In genomic region chr2:80158784-80159183, GRCm38 (mm10) we compare ENCODE assay signal across 32 mouse cellular contexts. TPM values are rescaled to one million over a fixed set of nuclear protein-coding genes. Genes with fewer than 3 reads are reported as not detected.
DNase-seq lines count a peak whose midpoint lies in the region; ATAC-seq and TF ChIP-seq lines count a peak whose summit lies in the region.
"Had no signal": no experiment of that assay in that cellular context is flagged by ENCODE, and none has a peak within 500 bp of the region (broad histone marks: within the 10 kb centered on the region; RNA-seq: fewer than 3 reads in every experiment).

No protein-coding gene starts in this region.

- no peaks in the 10 kb centered on the region for H3K36me3 ChIP-seq in liver, postnatal 0 days (replicated peaks; ENCODE audit: insufficient read depth, low read length)
- H3K36me3 ChIP-seq in intestine, embryonic 15.5 days: no peaks in the 10 kb centered on the region
- H3K36me3 ChIP-seq: embryonic facial prominence, embryonic 12.5 days; forebrain, embryonic 10.5 days; heart, embryonic 12.5 days; hindbrain, embryonic 10.5 days; hindbrain, embryonic 15.5 days; kidney, embryonic 15.5 days; limb, embryonic 13.5 days; liver, embryonic 15.5 days; midbrain, embryonic 10.5 days; midbrain, embryonic 15.5 days; neural tube, embryonic 12.5 days; stomach, embryonic 15.5 days had no signal

- ATAC-seq in liver, postnatal 0 days: peak; percentile 72
- ATAC-seq in granulocyte monocyte progenitor cell, adult 5-6 weeks (replicated peaks; ENCODE audit: poor library complexity, severe bottlenecking): peak; percentile 100
- ATAC-seq in neutrophil, adult 5-6 weeks (ENCODE audit: extremely low read depth, insufficient number of reproducible peaks, low FRiP score, poor library complexity, severe bottlenecking): peak; percentile 94
- ATAC-seq in intestine, embryonic 15.5 days: no peak
- ATAC-seq: CD4-positive, CD25-positive, alpha-beta regulatory T cell, adult 4 months; forebrain, embryonic 16.5 days; inflammation-experienced regulatory T-cells, adult 6 months; midbrain, embryonic 15.5 days had no signal

- no peaks in the 10 kb centered on the region for H3K27me3 ChIP-seq in liver, postnatal 0 days (ENCODE audit: insufficient read depth, low read length)
- no peaks in the 10 kb centered on the region for H3K27me3 ChIP-seq in intestine, embryonic 15.5 days (replicated peaks)
- H3K27me3 ChIP-seq: embryonic facial prominence, embryonic 12.5 days; heart, embryonic 12.5 days; hindbrain, embryonic 15.5 days; kidney, embryonic 15.5 days; limb, embryonic 13.5 days; liver, embryonic 15.5 days; midbrain, embryonic 15.5 days; neural tube, embryonic 12.5 days; stomach, embryonic 15.5 days had no signal

- H3K9me3 ChIP-seq in liver, postnatal 0 days (ENCODE audit: low read length): no peaks in the 10 kb centered on the region
- no peaks in the 10 kb centered on the region for H3K9me3 ChIP-seq in intestine, embryonic 15.5 days
- H3K9me3 ChIP-seq: embryonic facial prominence, embryonic 12.5 days; forebrain, embryonic 10.5 days; heart, embryonic 12.5 days; hindbrain, embryonic 10.5 days; hindbrain, embryonic 15.5 days; kidney, embryonic 15.5 days; limb, embryonic 13.5 days; liver, embryonic 15.5 days; midbrain, embryonic 10.5 days; midbrain, embryonic 15.5 days; neural tube, embryonic 12.5 days; stomach, embryonic 15.5 days had no signal

- intact Hi-C loops in heart, postnatal 25 days (cut with DNase I): no loop called here

- no peak overlapping the region for H3K9ac ChIP-seq in liver, postnatal 0 days (replicated peaks)
- no peak overlapping the region for H3K9ac ChIP-seq in intestine, embryonic 15.5 days
- H3K9ac ChIP-seq: embryonic facial prominence, embryonic 12.5 days; heart, embryonic 12.5 days; hindbrain, embryonic 15.5 days; kidney, embryonic 15.5 days; limb, embryonic 13.5 days; liver, embryonic 15.5 days; midbrain, embryonic 15.5 days; neural tube, embryonic 12.5 days; stomach, embryonic 15.5 days had no signal

- no peak overlapping the region for H3K4me2 ChIP-seq in liver, postnatal 0 days (ENCODE audit: low read depth, low read length)
- H3K4me2 ChIP-seq in intestine, embryonic 15.5 days (replicated peaks): no peak overlapping the region
- H3K4me2 ChIP-seq: embryonic facial prominence, embryonic 12.5 days; heart, embryonic 12.5 days; hindbrain, embryonic 15.5 days; kidney, embryonic 15.5 days; limb, embryonic 13.5 days; liver, embryonic 15.5 days; midbrain, embryonic 15.5 days; neural tube, embryonic 12.5 days; stomach, embryonic 15.5 days had no signal

- TF ChIP-seq CTCF in liver, postnatal 0 days (IDR thresholded peaks at IDR 0.05; ENCODE audit: low read depth): no peak

- no peak overlapping the region for H3K4me3 ChIP-seq in liver, postnatal 0 days (ENCODE audit: low read depth, low read length)
- H3K4me3 ChIP-seq in intestine, embryonic 15.5 days (replicated peaks): no peak overlapping the region
- H3K4me3 ChIP-seq: embryonic facial prominence, embryonic 12.5 days; forebrain, embryonic 10.5 days; heart, embryonic 12.5 days; hindbrain, embryonic 10.5 days; hindbrain, embryonic 15.5 days; kidney, embryonic 15.5 days; limb, embryonic 13.5 days; liver, embryonic 15.5 days; midbrain, embryonic 10.5 days; midbrain, embryonic 15.5 days; neural tube, embryonic 12.5 days; stomach, embryonic 15.5 days had no signal

- 48% methylated on average over 2 of the region's 2 CpGs for WGBS in liver, postnatal 0 days (ENCODE audit: insufficient replicate concordance)
- WGBS in intestine, embryonic 15.5 days: 83% methylated on average over 2 of the region's 2 CpGs

- no peak for TF ChIP-seq EP300 in liver, postnatal 0 days (IDR thresholded peaks at IDR 0.05; ENCODE audit: low read depth)

- no peaks in the 10 kb centered on the region for H3K4me1 ChIP-seq in liver, postnatal 0 days (ENCODE audit: insufficient read depth)
- H3K4me1 ChIP-seq in intestine, embryonic 15.5 days (replicated peaks): no peaks in the 10 kb centered on the region
- H3K4me1 ChIP-seq: embryonic facial prominence, embryonic 12.5 days; forebrain, embryonic 10.5 days; heart, embryonic 12.5 days; hindbrain, embryonic 10.5 days; hindbrain, embryonic 15.5 days; kidney, embryonic 15.5 days; limb, embryonic 13.5 days; liver, embryonic 15.5 days; midbrain, embryonic 10.5 days; midbrain, embryonic 15.5 days; neural tube, embryonic 12.5 days; stomach, embryonic 15.5 days had no signal

- peak; percentile 4 for DNase-seq in heart, adult 8-10 months (ENCODE audit: low spot score)
- DNase-seq in heart, postnatal 25 days (ENCODE audit: low spot score): no peak
- no peak for DNase-seq in liver, postnatal 0 days
- DNase-seq in liver: no peak
- no peak for DNase-seq in spleen, postnatal 4 days (ENCODE audit: low spot score in 2 of 2)
- DNase-seq: adrenal gland, adult 8-10 months; cerebellum, adult 8-10 months; cerebellum, postnatal 36 days; kidney, adult 18-20 months; kidney, postnatal 25 days; lung, postnatal 10 days; right cerebral cortex, postnatal 4 days; thymus, postnatal 14 days had no signal

- H3K27ac ChIP-seq in liver, postnatal 0 days (ENCODE audit: low read depth): no peak overlapping the region
- no peak overlapping the region for H3K27ac ChIP-seq in intestine, embryonic 15.5 days
- H3K27ac ChIP-seq: embryonic facial prominence, embryonic 12.5 days; forebrain, embryonic 10.5 days; hindbrain, embryonic 10.5 days; hindbrain, embryonic 15.5 days; kidney, embryonic 15.5 days; limb, embryonic 13.5 days; liver, embryonic 15.5 days; macrophage; midbrain, embryonic 10.5 days; midbrain, embryonic 15.5 days; neural tube, embryonic 12.5 days; stomach, embryonic 15.5 days had no signal

RNA-seq across cellular contexts. Expression of gene Pde1a, which starts 29.5 kb away (rescaled TPM):
- total RNA-seq in heart, adult 8-10 months (2022): 1 to 10 TPM; 6.0 to 7.9 (median 6.5) TPM
- total RNA-seq in heart, postnatal 25 days (2021): 1 to 10 TPM; 7.3 to 9.2 TPM
- polyA plus RNA-seq in liver, postnatal 0 days (2015; fragmentation: Nextera tagmentation; extraction: Ambion mirVana): 3.9 and 4.1 TPM in 2 replicates
- not detected in 2 replicates for total RNA-seq in granulocyte monocyte progenitor cell, adult 5-6 weeks (2014; fragmentation: Nextera tagmentation)
- total RNA-seq in granulocyte monocyte progenitor cell, adult 5-6 weeks (2017): not detected in 2 replicates
- 0.12 and 0.25 TPM in 2 replicates for total RNA-seq in neutrophil, adult 5-6 weeks (2017)
- 34.6 and 40.2 TPM in 2 replicates for polyA plus RNA-seq in intestine, embryonic 15.5 days (2015; fragmentation: Nextera tagmentation; extraction: Ambion mirVana)
- polyA plus RNA-seq: CD4-positive, CD25-positive, alpha-beta regulatory T cell, adult 4 months; inflammation-experienced regulatory T-cells, adult 6 months; macrophage had no signal
